Mouse (Mus musculus) spleen, adult 2 months (tissue): ENCODE results near the gene Slc29a2.

ENCODE experiments used
- CTCF ChIP-seq: fragments of 200-500 bp; IDR thresholded peaks from 2 replicates; pipeline ENCODE4 v1.5.1; 2011; ENCODE audit warnings: mild to moderate bottlenecking, inconsistent platforms; ENCODE audit not compliant: insufficient read depth, insufficient read length, insufficient replicate concordance; ENCODE audit errors: extremely low read depth
- POLR2A ChIP-seq: fragments of 200-500 bp; IDR thresholded peaks from 2 replicates; pipeline ENCODE4 v1.6.1; 2011; ENCODE audit warnings: low read depth, low read length, inconsistent platforms

DNA sequence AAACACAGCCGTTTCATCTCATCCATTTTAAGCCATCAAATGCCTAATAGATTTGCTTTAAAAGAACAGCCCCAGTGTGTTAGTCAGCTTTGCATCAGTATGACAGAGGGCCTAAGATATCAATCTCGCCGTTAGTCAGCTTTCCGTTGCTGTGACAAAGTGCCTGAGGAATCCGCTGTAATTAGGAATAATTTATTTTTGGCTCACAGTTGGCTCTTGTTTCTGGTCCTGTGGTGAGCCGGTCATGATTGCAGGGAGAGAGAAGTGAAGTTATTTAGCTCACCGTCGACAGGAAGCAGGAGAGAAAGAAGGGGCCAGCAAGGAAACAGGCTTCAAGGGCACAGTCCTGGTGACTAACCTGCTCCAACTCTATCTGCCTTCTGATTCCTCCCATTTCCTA, 10.5 kb upstream of the Slc29a2 start:
- TF ChIP-seq POLR2A (no peak), CTCF (no peak)
